Mouse (Mus musculus) olfactory bulb, adult 2 months (tissue): ENCODE measurements around the gene Nrxn3. TPM values are rescaled to one million over a fixed set of nuclear protein-coding genes. Genes with fewer than 3 reads are reported as not detected.

ENCODE experiments used
- H3K27ac ChIP-seq: fragments of 200-500 bp; 2 replicates; pipeline ENCODE4 v1.5.1; 2012; ENCODE audit warnings: low read depth, low read length; ENCODE audit not compliant: insufficient read depth
- H3K4me1 ChIP-seq: fragments of 200-500 bp; 2 replicates; pipeline ENCODE4 v1.6.1; 2012; ENCODE audit warnings: low read length; ENCODE audit not compliant: control insufficient read depth, insufficient read depth
- H3K4me3 ChIP-seq: fragments of 200-500 bp; 2 replicates; pipeline ENCODE4 v1.5.1; 2012; ENCODE audit warnings: mild to moderate bottlenecking, low read depth, low read length, moderate library complexity; ENCODE audit not compliant: insufficient read depth
- CTCF ChIP-seq: fragments of 200-500 bp; IDR thresholded peaks from 2 replicates; pipeline ENCODE4 v1.5.1; 2012; ENCODE audit warnings: low read depth, mild to moderate bottlenecking, low read length, moderate library complexity; ENCODE audit not compliant: insufficient read depth
- POLR2A ChIP-seq: fragments of 200-500 bp; IDR thresholded peaks from 2 replicates; pipeline ENCODE4 v1.6.1; 2012; ENCODE audit warnings: mild to moderate bottlenecking, low read depth, low read length, moderate library complexity; ENCODE audit not compliant: insufficient read depth
- WGBS: fragments of 180-500 bp; shearing (Covaris S2); methylation state at CpG from one replicate; pipeline ENCODE4 v1.1.7; 2018; 5-methylcytosine and 5-hydroxymethylcytosine counted together
- polyA plus RNA-seq: library from polyadenylated mRNA; stranded (reverse); fragments of >200 nt; gene quantifications from 2 replicates; pipeline ENCODE4 v1.2.4, GENCODE M21; 2012; ENCODE audit warnings: low replicate concordance; ENCODE audit not compliant: missing spikeins, insufficient read depth, insufficient read length

Nrxn3 gene
- polyA plus RNA-seq, 1 experiment: not detected

GRCm38 (mm10) chr12:89109779-89110335 lies 387.2 kb downstream of the Nrxn3 start:
- H3K27ac ChIP-seq: peak overlapping the region; percentile 29; the same call in 1 of the 2 replicates

GRCm38 (mm10) chr12:89128602-89129001 lies 405.9 kb downstream of the Nrxn3 start:
- H3K4me3 ChIP-seq: no peak overlapping the region
- H3K27ac ChIP-seq: 0 out of 2 replicates have a peak overlapping the region, but pooled peaks have one; percentile 50
- TF ChIP-seq POLR2A (no peak), CTCF (no peak)
- peaks cover 9% of the 10 kb centered on the region for H3K4me1 ChIP-seq
- 43% methylated on average over 4 of the region's 4 CpGs for WGBS

More at GRCm38 (mm10) chr12:89109779-89110335, 387.2 kb downstream of the Nrxn3 start:
- H3K4me3 ChIP-seq: no peak overlapping the region
- WGBS: 51% methylated on average over 7 of the region's 7 CpGs
- peaks cover 2% of the 10 kb centered on the region for H3K4me1 ChIP-seq
- TF ChIP-seq CTCF: no peak

- no peak overlapping the region for H3K4me3 ChIP-seq
- peaks cover 9% of the 10 kb centered on the region for H3K4me1 ChIP-seq
- H3K27ac ChIP-seq: peak overlapping the region; percentile 50; the same call in 1 of the 2 replicates
- WGBS: 41% methylated on average over 9 of the region's 9 CpGs
- TF ChIP-seq POLR2A (no peak), CTCF (no peak)
Observed at GRCm38 (mm10) chr12:89129139-89129907, 406.6 kb downstream of the Nrxn3 start.

- H3K4me1 ChIP-seq: peaks cover 4% of the 10 kb centered on the region
- TF ChIP-seq CTCF (no peak), POLR2A (no peak)
- H3K27ac ChIP-seq: no peak overlapping the region
- WGBS: 81% methylated on average over 2 of the region's 2 CpGs
- no peak overlapping the region for H3K4me3 ChIP-seq
Observed at GRCm38 (mm10) chr12:89134333-89134732, 411.7 kb downstream of the Nrxn3 start.

GRCm38 (mm10) chr12:89134774-89135307 lies 412.2 kb downstream of the Nrxn3 start:
- 45% methylated on average over 8 of the region's 8 CpGs for WGBS
- no peaks in the 10 kb centered on the region for H3K4me1 ChIP-seq

GRCm38 (mm10) chr12:89148974-89149411 lies 426.3 kb downstream of the Nrxn3 start:
- Histone ChIP-seq H3K27ac (no peak overlapping the region), H3K4me1 (peaks cover 4% of the 10 kb centered on the region), H3K4me3 (no peak overlapping the region)
- WGBS: 21% methylated on average over 3 of the region's 3 CpGs
- no peak for TF ChIP-seq CTCF

More at GRCm38 (mm10) chr12:89134774-89135307, 412.2 kb downstream of the Nrxn3 start:
- Histone ChIP-seq H3K4me3 (no peak overlapping the region), H3K27ac (no peak overlapping the region)
- TF ChIP-seq CTCF (no peak), POLR2A (no peak)

GRCm38 (mm10) chr12:89149455-89149854 lies 426.8 kb downstream of the Nrxn3 start:
- no peak overlapping the region for H3K27ac ChIP-seq
- H3K4me1 ChIP-seq: peaks cover 4% of the 10 kb centered on the region
- no peak for TF ChIP-seq CTCF
- no peak for TF ChIP-seq POLR2A
- no peak overlapping the region for H3K4me3 ChIP-seq
- WGBS: 55% methylated on average over 2 of the region's 2 CpGs

GRCm38 (mm10) chr12:89156086-89156757 lies 433.5 kb downstream of the Nrxn3 start:
- H3K4me1 ChIP-seq: no peaks in the 10 kb centered on the region
- TF ChIP-seq POLR2A: no peak
- no peak for TF ChIP-seq CTCF
- H3K4me3 ChIP-seq: no peak overlapping the region
- H3K27ac ChIP-seq: no peak overlapping the region
- WGBS: 59% methylated on average over 9 of the region's 9 CpGs

- H3K27ac ChIP-seq: no peak overlapping the region
- no peak overlapping the region for H3K4me3 ChIP-seq
- TF ChIP-seq CTCF (no peak), POLR2A (no peak)
- 74% methylated on average over 8 of the region's 8 CpGs for WGBS
- H3K4me1 ChIP-seq: no peaks in the 10 kb centered on the region
Observed at GRCm38 (mm10) chr12:89159353-89159752, 436.7 kb downstream of the Nrxn3 start.
